Mouse (Mus musculus) stomach, embryonic 15.5 days (tissue): ENCODE measurements around the gene B3gnt2. TPM values are rescaled to one million over a fixed set of nuclear protein-coding genes. Genes with fewer than 3 reads are reported as not detected.

Experiments used
- ATAC-seq: fragments of 200-750 bp; cut with Nextera tagmentation; 2 replicates; pipeline ENCODE4 v1.8.0; 2017; ENCODE audit warnings: low read depth, moderate number of reproducible peaks, moderate TSS enrichment; ENCODE audit not compliant: insufficient read depth, low FRiP score
- H3K27ac ChIP-seq: fragments of 300-500 bp; sonication (generic); 2 replicates; pipeline ENCODE4 v1.5.1; 2015; ENCODE audit warnings: mild to moderate bottlenecking, inconsistent platforms
- H3K27me3 ChIP-seq: fragments of 300-500 bp; sonication (generic); replicated peaks from 2 replicates; pipeline ENCODE4 v1.6.1; 2015; ENCODE audit warnings: inconsistent platforms
- H3K36me3 ChIP-seq: fragments of 300-500 bp; sonication (generic); 2 replicates; pipeline ENCODE4 v1.6.1; 2015; ENCODE audit warnings: inconsistent platforms
- H3K4me1 ChIP-seq: fragments of 300-500 bp; sonication (generic); 2 replicates; pipeline ENCODE4 v1.6.1; 2015; ENCODE audit warnings: inconsistent platforms
- H3K4me2 ChIP-seq: fragments of 300-500 bp; sonication (generic); 2 replicates; pipeline ENCODE4 v1.6.1; 2015; ENCODE audit warnings: mild to moderate bottlenecking, inconsistent platforms
- H3K4me3 ChIP-seq: fragments of 300-500 bp; sonication (generic); replicated peaks from 2 replicates; pipeline ENCODE4 v1.5.1; 2015; ENCODE audit warnings: inconsistent platforms
- H3K9ac ChIP-seq: fragments of 300-500 bp; sonication (generic); 2 replicates; pipeline ENCODE4 v1.6.1; 2015; ENCODE audit warnings: inconsistent platforms
- H3K9me3 ChIP-seq: fragments of 300-500 bp; sonication (generic); 2 replicates; pipeline ENCODE4 v1.6.1; 2016; ENCODE audit warnings: inconsistent platforms
- WGBS: fragments of 180-500 bp; shearing (Covaris S2); methylation state at CpG from one replicate; pipeline ENCODE4 v1.1.7; 2015; 5-methylcytosine and 5-hydroxymethylcytosine counted together
- polyA plus RNA-seq: library from polyadenylated mRNA; unstranded; fragments of >200 nt; fragmentation: Nextera tagmentation; extraction: Ambion mirVana; gene quantifications from 2 replicates; pipeline ENCODE4 v1.2.1, GENCODE M21; 2015

Gene B3gnt2
- polyA plus RNA-seq, 1 experiment from 2014 or later = 13.6 TPM

DNA sequence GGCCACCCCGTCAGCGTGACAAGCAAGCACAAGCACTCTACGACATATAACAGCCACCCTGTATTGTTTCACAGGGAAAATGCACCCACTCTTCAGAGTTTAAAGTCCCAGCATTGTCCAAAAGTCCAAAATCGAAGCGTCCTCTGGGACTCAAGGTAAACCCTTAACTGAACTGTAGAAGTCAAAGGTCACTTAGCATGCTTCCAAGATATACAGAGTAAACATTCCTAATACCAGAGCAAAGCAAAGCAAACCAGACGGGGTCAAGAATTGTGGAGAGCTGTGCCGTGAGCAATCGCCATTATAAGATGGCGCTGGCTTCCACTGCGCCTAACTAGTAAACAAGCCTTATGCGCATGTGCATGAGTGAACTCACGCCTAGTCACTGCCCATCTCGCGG lies 34.7 kb downstream of the B3gnt2 start:
- Histone ChIP-seq H3K4me3 (no peak overlapping the region), H3K4me1 (no peaks in the 10 kb centered on the region), H3K4me2 (no peak overlapping the region), H3K27ac (no peak overlapping the region), H3K9ac (no peak overlapping the region), H3K27me3 (no peaks in the 10 kb centered on the region), H3K36me3 (no peaks in the 10 kb centered on the region), H3K9me3 (no peaks in the 10 kb centered on the region)
- 89% methylated on average over 14 of the region's 14 CpGs for WGBS
- no peak for ATAC-seq

DNA sequence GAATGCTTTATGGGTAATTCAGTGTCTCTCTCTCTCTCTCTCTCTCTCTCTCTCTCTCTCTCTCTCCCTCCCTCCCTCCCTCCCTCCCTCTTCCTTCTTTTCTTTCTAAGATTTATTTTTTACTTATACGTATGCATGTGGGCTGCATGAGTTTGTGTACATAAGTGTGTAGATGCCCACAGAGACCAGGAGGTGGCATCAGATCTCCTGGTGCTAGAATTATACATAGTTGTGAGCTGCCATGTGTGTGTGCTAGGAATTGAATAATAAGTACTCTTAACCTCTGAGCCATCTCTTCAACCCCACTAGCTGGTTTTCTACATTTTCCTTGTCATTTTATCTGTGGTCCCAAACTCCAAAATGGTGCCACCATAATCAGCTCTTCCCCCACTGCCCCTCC lies 35.2 kb downstream of the B3gnt2 start:
- Histone ChIP-seq H3K9ac (no peak overlapping the region), H3K27me3 (no peaks in the 10 kb centered on the region), H3K27ac (no peak overlapping the region), H3K36me3 (no peaks in the 10 kb centered on the region), H3K4me1 (no peaks in the 10 kb centered on the region), H3K4me2 (no peak overlapping the region), H3K4me3 (no peak overlapping the region), H3K9me3 (no peaks in the 10 kb centered on the region)
- ATAC-seq = no peak
- 95% methylated on average over 1 of the region's 1 CpGs for WGBS

GRCm38 (mm10) chr11:22824049-22824705 lies 36.6 kb downstream of the B3gnt2 start:
- Histone ChIP-seq H3K9me3 (no peaks in the 10 kb centered on the region), H3K4me1 (no peaks in the 10 kb centered on the region), H3K27me3 (no peaks in the 10 kb centered on the region), H3K4me3 (no peak overlapping the region), H3K9ac (no peak overlapping the region), H3K4me2 (no peak overlapping the region), H3K27ac (no peak overlapping the region), H3K36me3 (no peaks in the 10 kb centered on the region)
- no peak for ATAC-seq
- 66% methylated on average over 9 of the region's 9 CpGs for WGBS

DNA sequence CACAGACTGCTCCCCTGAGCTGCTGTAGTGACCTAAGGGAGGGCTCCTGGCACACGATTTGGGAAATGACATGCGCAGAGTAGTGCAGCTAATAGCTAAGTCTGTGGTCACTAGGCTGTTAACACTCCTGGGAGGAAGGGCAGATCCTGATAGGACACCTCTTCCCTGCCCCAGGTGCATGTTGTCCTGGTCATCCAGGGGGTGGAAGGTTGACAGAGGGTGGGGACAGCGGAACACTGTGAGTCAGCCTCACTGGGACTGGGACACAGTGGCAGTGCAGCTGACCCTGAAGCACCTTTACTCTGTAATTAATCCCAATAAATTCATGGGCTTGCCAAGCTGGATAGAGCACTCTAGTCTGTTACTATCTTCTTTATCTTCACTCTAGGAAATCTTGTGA lies 39.5 kb downstream of the B3gnt2 start:
- Histone ChIP-seq H3K4me2 (no peak overlapping the region), H3K4me3 (no peak overlapping the region), H3K9ac (no peak overlapping the region), H3K27ac (no peak overlapping the region), H3K4me1 (no peaks in the 10 kb centered on the region), H3K9me3 (no peaks in the 10 kb centered on the region), H3K36me3 (no peaks in the 10 kb centered on the region), H3K27me3 (no peaks in the 10 kb centered on the region)
- WGBS = 69% methylated on average over 3 of the region's 3 CpGs
- no peak for ATAC-seq

DNA sequence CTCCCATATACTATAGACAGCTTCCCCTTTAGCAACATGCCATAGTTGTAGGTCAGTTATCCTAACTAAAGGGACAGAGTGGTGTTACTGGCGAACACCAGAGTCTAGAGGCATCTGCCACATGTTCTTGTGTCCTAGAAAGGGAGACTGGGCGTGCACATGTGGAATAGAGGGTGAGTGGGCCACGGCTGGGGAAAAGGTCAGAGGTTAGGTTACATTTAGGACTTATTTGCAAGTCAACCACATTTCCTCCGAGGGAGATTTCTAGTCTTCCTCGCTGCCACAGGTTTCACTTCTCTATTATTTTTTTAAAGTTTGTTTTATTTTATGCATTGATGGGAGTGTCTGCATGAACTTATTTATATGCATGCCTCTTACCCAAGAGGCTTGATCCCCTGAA lies 42.4 kb downstream of the B3gnt2 start:
- no peak overlapping the region for H3K27ac ChIP-seq
- no peak overlapping the region for H3K9ac ChIP-seq
- H3K4me3 ChIP-seq = no peak overlapping the region
- 59% methylated on average over 5 of the region's 5 CpGs for WGBS
- H3K27me3 ChIP-seq = no peaks in the 10 kb centered on the region
- ATAC-seq = no peak
- no peaks in the 10 kb centered on the region for H3K36me3 ChIP-seq
- H3K4me1 ChIP-seq = no peaks in the 10 kb centered on the region
- no peak overlapping the region for H3K4me2 ChIP-seq
- H3K9me3 ChIP-seq = no peaks in the 10 kb centered on the region

GRCm38 (mm10) chr11:22815877-22816276 lies 44.9 kb downstream of the B3gnt2 start:
- no peaks in the 10 kb centered on the region for H3K9me3 ChIP-seq
- H3K27me3 ChIP-seq = no peaks in the 10 kb centered on the region
- ATAC-seq = no peak
- H3K36me3 ChIP-seq = no peaks in the 10 kb centered on the region
- 79% methylated on average over 7 of the region's 7 CpGs for WGBS
- H3K9ac ChIP-seq = no peak overlapping the region
- no peak overlapping the region for H3K27ac ChIP-seq
- no peak overlapping the region for H3K4me3 ChIP-seq
- H3K4me2 ChIP-seq = no peak overlapping the region
- H3K4me1 ChIP-seq = no peaks in the 10 kb centered on the region

- no peaks in the 10 kb centered on the region for H3K9me3 ChIP-seq
- no peak overlapping the region for H3K4me2 ChIP-seq
- H3K27me3 ChIP-seq = no peaks in the 10 kb centered on the region
- H3K36me3 ChIP-seq = no peaks in the 10 kb centered on the region
- no peak overlapping the region for H3K27ac ChIP-seq
- H3K4me3 ChIP-seq = no peak overlapping the region
- no peaks in the 10 kb centered on the region for H3K4me1 ChIP-seq
- no peak for ATAC-seq
- no peak overlapping the region for H3K9ac ChIP-seq
Measured at GRCm38 (mm10) chr11:22815143-22815542, 45.6 kb downstream of the B3gnt2 start.

GRCm38 (mm10) chr11:22813921-22814704 lies 46.6 kb downstream of the B3gnt2 start:
- H3K4me1 ChIP-seq = no peaks in the 10 kb centered on the region
- H3K27ac ChIP-seq = no peak overlapping the region
- no peaks in the 10 kb centered on the region for H3K9me3 ChIP-seq
- 73% methylated on average over 5 of the region's 5 CpGs for WGBS
- no peak overlapping the region for H3K4me3 ChIP-seq
- no peak for ATAC-seq
- no peaks in the 10 kb centered on the region for H3K36me3 ChIP-seq
- H3K4me2 ChIP-seq = no peak overlapping the region
- H3K9ac ChIP-seq = no peak overlapping the region
- no peaks in the 10 kb centered on the region for H3K27me3 ChIP-seq

GRCm38 (mm10) chr11:22813427-22813826 lies 47.3 kb downstream of the B3gnt2 start:
- no peaks in the 10 kb centered on the region for H3K4me1 ChIP-seq
- WGBS = 66% methylated on average over 3 of the region's 3 CpGs
- H3K27ac ChIP-seq = no peak overlapping the region
- no peak overlapping the region for H3K4me3 ChIP-seq
- H3K27me3 ChIP-seq = no peaks in the 10 kb centered on the region
- no peak for ATAC-seq
- H3K4me2 ChIP-seq = no peak overlapping the region
- no peak overlapping the region for H3K9ac ChIP-seq
- H3K9me3 ChIP-seq = no peaks in the 10 kb centered on the region
- H3K36me3 ChIP-seq = no peaks in the 10 kb centered on the region

- no peak overlapping the region for H3K9ac ChIP-seq
- no peaks in the 10 kb centered on the region for H3K4me1 ChIP-seq
- H3K4me2 ChIP-seq = no peak overlapping the region
- no peaks in the 10 kb centered on the region for H3K9me3 ChIP-seq
- no peak overlapping the region for H3K4me3 ChIP-seq
- no peak overlapping the region for H3K27ac ChIP-seq
- no peaks in the 10 kb centered on the region for H3K36me3 ChIP-seq
- ATAC-seq = no peak
- H3K27me3 ChIP-seq = no peaks in the 10 kb centered on the region
- WGBS = 84% methylated on average over 3 of the region's 3 CpGs
Measured at GRCm38 (mm10) chr11:22811413-22811812, 49.3 kb downstream of the B3gnt2 start.

- no peaks in the 10 kb centered on the region for H3K36me3 ChIP-seq
- H3K4me2 ChIP-seq = no peak overlapping the region
- WGBS = 60% methylated on average over 7 of the region's 7 CpGs
- H3K4me3 ChIP-seq = no peak overlapping the region
- H3K9me3 ChIP-seq = no peaks in the 10 kb centered on the region
- no peak for ATAC-seq
- no peaks in the 10 kb centered on the region for H3K4me1 ChIP-seq
- H3K27ac ChIP-seq = no peak overlapping the region
- H3K9ac ChIP-seq = no peak overlapping the region
- H3K27me3 ChIP-seq = no peaks in the 10 kb centered on the region
Measured at GRCm38 (mm10) chr11:22809465-22810096, 51.2 kb downstream of the B3gnt2 start.

- Histone ChIP-seq H3K9ac (no peak overlapping the region), H3K9me3 (no peaks in the 10 kb centered on the region), H3K27me3 (no peaks in the 10 kb centered on the region), H3K4me3 (no peak overlapping the region), H3K4me1 (no peaks in the 10 kb centered on the region), H3K27ac (no peak overlapping the region), H3K4me2 (no peak overlapping the region), H3K36me3 (no peaks in the 10 kb centered on the region)
- no peak for ATAC-seq
Measured at GRCm38 (mm10) chr11:22808040-22808439, 52.7 kb downstream of the B3gnt2 start.
